Mouse (Mus musculus): ENCODE results near the gene Olr1. TPM values are rescaled to one million over a fixed set of nuclear protein-coding genes. Genes with fewer than 3 reads are reported as not detected.

Olr1 gene
- polyA plus RNA-seq, 1 experiment: 0.17 TPM

- Histone ChIP-seq H3K36me3 (ENCODE audit: control insufficient read depth, insufficient read depth, low read length) (no peaks in the 10 kb centered on the region), H3K27ac (ENCODE audit: insufficient read depth, low read depth, low read length) (no peak overlapping the region), H3K27me3 (replicated peaks; ENCODE audit: control insufficient read depth, insufficient read depth, low read length) (no peaks in the 10 kb centered on the region), H3K4me1 (ENCODE audit: control insufficient read depth, insufficient read depth, low read length) (no peaks in the 10 kb centered on the region), H3K4me3 (ENCODE audit: insufficient read depth, low read depth, low read length) (no peak overlapping the region)
- DNase-seq: no peak
- no peak for TF ChIP-seq CTCF (conservative IDR thresholded peaks at IDR 0.05; ENCODE audit: insufficient read depth, insufficient read length, low read depth, low read length)
- no peak for TF ChIP-seq POLR2A (IDR thresholded peaks at IDR 0.05; ENCODE audit: low read depth, low read length)
- 87% methylated on average over 2 of the region's 2 CpGs for WGBS
These were observed 68.9 kb downstream of the Olr1 start for GRCm38 (mm10) chr6:129438033-129438432.

- TF ChIP-seq POLR2A (IDR thresholded peaks at IDR 0.05; ENCODE audit: low read depth, low read length): no peak
- no peak for TF ChIP-seq CTCF (conservative IDR thresholded peaks at IDR 0.05; ENCODE audit: insufficient read depth, insufficient read length, low read depth, low read length)
- H3K36me3 ChIP-seq (ENCODE audit: control insufficient read depth, insufficient read depth, low read length): no peaks in the 10 kb centered on the region
- no peak overlapping the region for H3K4me3 ChIP-seq (ENCODE audit: insufficient read depth, low read depth, low read length)
These were observed 70.9 kb downstream of the Olr1 start for GRCm38 (mm10) chr6:129436025-129436424.

More at GRCm38 (mm10) chr6:129436025-129436424, 70.9 kb downstream of the Olr1 start:
- Histone ChIP-seq H3K27me3 (replicated peaks; ENCODE audit: control insufficient read depth, insufficient read depth, low read length) (no peaks in the 10 kb centered on the region), H3K27ac (ENCODE audit: insufficient read depth, low read depth, low read length) (no peak overlapping the region), H3K4me1 (ENCODE audit: control insufficient read depth, insufficient read depth, low read length) (no peaks in the 10 kb centered on the region)
- WGBS: 79% methylated on average over 3 of the region's 3 CpGs
- DNase-seq: no peak

Other genes starting within 250 kb of the Olr1 start
- 0.11 and 0.78 TPM in 2 replicates for gene Cd69, start 231.7 kb downstream of the Olr1 start, polyA plus RNA-seq (2012; rRNA removed)
- 0.09 and 0.12 TPM in 2 replicates for gene 4922502D21Rik, start 175.4 kb downstream of the Olr1 start, polyA plus RNA-seq (2012; rRNA removed)
- 0.34 and 0.63 TPM in 2 replicates for gene Clec12a, start 164.5 kb downstream of the Olr1 start, polyA plus RNA-seq (2012; rRNA removed)
- 0.06 and 0.12 TPM in 2 replicates for gene Clec12b, start 121.3 kb downstream of the Olr1 start, polyA plus RNA-seq (2012; rRNA removed)
- gene Clec1b, start 109.9 kb downstream of the Olr1 start, polyA plus RNA-seq (2012; rRNA removed): 0.24 and 0.41 TPM in 2 replicates
- 0.42 and 0.86 TPM in 2 replicates for gene Clec9a, start 98.3 kb downstream of the Olr1 start, polyA plus RNA-seq (2012; rRNA removed)
- gene Clec1a, start 55.2 kb downstream of the Olr1 start, polyA plus RNA-seq (2012; rRNA removed): 2.6 and 2.8 TPM in 2 replicates
- 124 and 212 TPM in 2 replicates for gene Tmem52b, start 5.4 kb upstream of the Olr1 start, polyA plus RNA-seq (2012; rRNA removed)
- 648 and 804 TPM in 2 replicates for gene Gabarapl1, start 26.0 kb upstream of the Olr1 start, polyA plus RNA-seq (2012; rRNA removed)
- gene Klre1, start 70.7 kb upstream of the Olr1 start, polyA plus RNA-seq (2012; rRNA removed): 0.30 TPM in 1 of 2 replicates, not detected in the other
- 0.72 TPM in 1 of 2 replicates, not detected in the other for gene Klrd1, start 84.6 kb upstream of the Olr1 start, polyA plus RNA-seq (2012; rRNA removed)
- gene Klrk1, start 116.7 kb upstream of the Olr1 start, polyA plus RNA-seq (2012; rRNA removed): 0.18 and 0.41 TPM in 2 replicates
- gene Klrc3, start 136.2 kb upstream of the Olr1 start, polyA plus RNA-seq (2012; rRNA removed): 0.17 TPM in 1 of 2 replicates, not detected in the other
- 0.06 and 0.26 TPM in 2 replicates for gene Klrc2, start 153.5 kb upstream of the Olr1 start, polyA plus RNA-seq (2012; rRNA removed)
- gene Klrc1, start 171.8 kb upstream of the Olr1 start, polyA plus RNA-seq (2012; rRNA removed): 0.34 TPM in 1 of 2 replicates, not detected in the other
- not detected in 2 replicates for gene Klri1, start 210.0 kb upstream of the Olr1 start, polyA plus RNA-seq (2012; rRNA removed)
- 0.01 and 0.06 TPM in 2 replicates for gene Klri2, start 233.3 kb upstream of the Olr1 start, polyA plus RNA-seq (2012; rRNA removed)

Measured in kidney, adult 2 months (tissue).